23 mouse cellular contexts compared by ENCODE assay signal in genomic region chr2:125650038-125650437, GRCm38 (mm10).
"Had no signal": no experiment of that assay in that cellular context is flagged by ENCODE, and none has a peak within 500 bp of the region (broad histone marks: within the 10 kb centered on the region; RNA-seq: fewer than 3 reads in every experiment).

No protein-coding gene starts in this region.

- H3K27ac ChIP-seq: heart, embryonic 10.5 days; heart, embryonic 13.5 days; heart, embryonic 15.5 days; hindbrain, embryonic 13.5 days; hindbrain, embryonic 15.5 days; hindbrain, postnatal 0 days; kidney, embryonic 15.5 days; kidney, postnatal 0 days; limb, embryonic 12.5 days; limb, embryonic 15.5 days; liver, embryonic 12.5 days; liver, embryonic 14.5 days had no signal

- H3K4me3 ChIP-seq: heart, embryonic 10.5 days; heart, embryonic 13.5 days; heart, embryonic 15.5 days; hindbrain, embryonic 13.5 days; hindbrain, embryonic 15.5 days; kidney, embryonic 15.5 days; limb, embryonic 12.5 days; limb, embryonic 15.5 days; liver, embryonic 12.5 days had no signal

- H3K36me3 ChIP-seq: heart, embryonic 10.5 days; heart, embryonic 13.5 days; heart, embryonic 15.5 days; hindbrain, embryonic 13.5 days; hindbrain, embryonic 15.5 days; kidney, embryonic 15.5 days; limb, embryonic 12.5 days; limb, embryonic 15.5 days; liver, embryonic 12.5 days had no signal

- H3K4me2 ChIP-seq: heart, embryonic 13.5 days; heart, embryonic 15.5 days; hindbrain, embryonic 13.5 days; hindbrain, embryonic 15.5 days; kidney, embryonic 15.5 days; limb, embryonic 12.5 days; limb, embryonic 15.5 days; liver, embryonic 12.5 days had no signal

- H3K9me3 ChIP-seq: heart, embryonic 10.5 days; heart, embryonic 13.5 days; heart, embryonic 15.5 days; hindbrain, embryonic 13.5 days; hindbrain, embryonic 15.5 days; kidney, embryonic 15.5 days; limb, embryonic 12.5 days; limb, embryonic 15.5 days; liver, embryonic 12.5 days had no signal

- ATAC-seq: hindbrain, postnatal 0 days; intestine, embryonic 16.5 days; liver, embryonic 12.5 days had no signal

- H3K4me1 ChIP-seq: kidney, embryonic 15.5 days; limb, embryonic 12.5 days; limb, embryonic 15.5 days; liver, embryonic 12.5 days had no signal

- DNase-seq: gastrocnemius, postnatal 14 days; gastrocnemius, postnatal 36 days; heart, adult 18-20 months; heart, postnatal 14 days; heart, postnatal 36 days; kidney, adult 11 months; kidney, adult 9 months; layer of hippocampus, adult 9-11 months; layer of hippocampus, postnatal 36 days; left cerebral cortex, postnatal 4 days had no signal

- H3K27me3 ChIP-seq: heart, embryonic 13.5 days; heart, embryonic 15.5 days; hindbrain, embryonic 13.5 days; hindbrain, embryonic 15.5 days; kidney, embryonic 15.5 days; limb, embryonic 12.5 days; limb, embryonic 15.5 days; liver, embryonic 12.5 days had no signal

- H3K9ac ChIP-seq: heart, embryonic 13.5 days; heart, embryonic 15.5 days; hindbrain, embryonic 13.5 days; hindbrain, embryonic 15.5 days; kidney, embryonic 15.5 days; limb, embryonic 12.5 days; limb, embryonic 15.5 days; liver, embryonic 12.5 days; liver, embryonic 14.5 days had no signal
